ENCODE assay signal across 2 mouse cellular contexts in genomic region chr11:116371894-116372450, GRCm38 (mm10).
TF ChIP-seq lines count a peak whose summit lies in the region.

No protein-coding gene starts in this region.

TF ChIP-seq in CH12.LX, 34 proteins besides CTCF, POLR2A, EP300 and RAD21 (continued from another document):
- TF ChIP-seq ZNF384 (IDR thresholded peaks at IDR 0.05; ENCODE audit: low read depth, low read length) (no peak), NELFE (IDR thresholded peaks at IDR 0.05; ENCODE audit: low read depth, low read length) (no peak), USF1 (IDR thresholded peaks at IDR 0.05; ENCODE audit: low read depth, low read length) (no peak), USF2 (conservative IDR thresholded peaks at IDR 0.05; ENCODE audit: low read depth, low read length) (no peak), PAX5 (IDR thresholded peaks at IDR 0.05; ENCODE audit: low read length) (no peak), CHD1 (IDR thresholded peaks at IDR 0.05; ENCODE audit: low read depth, low read length) (no peak), IRF4 (IDR thresholded peaks at IDR 0.05; ENCODE audit: low read depth, low read length) (0 out of 2 replicates have a peak, but pooled peaks have one; percentile 10), NRF1 (IDR thresholded peaks at IDR 0.05; ENCODE audit: low read depth, low read length) (no peak)

TF ChIP-seq in MEL, 35 proteins besides CTCF, POLR2A, EP300 and RAD21 (continued from another document):
- no peak for TF ChIP-seq TBP (IDR thresholded peaks at IDR 0.05; ENCODE audit: low read depth, low read length)
- no peak for TF ChIP-seq ZC3H11A (IDR thresholded peaks at IDR 0.05; ENCODE audit: low read depth, low read length)
- TF ChIP-seq SIN3A (IDR thresholded peaks at IDR 0.05; ENCODE audit: low read length): no peak
- TF ChIP-seq ETS1 (IDR thresholded peaks at IDR 0.05; ENCODE audit: low read depth, low read length): no peak
- TF ChIP-seq TCF12 (IDR thresholded peaks at IDR 0.05; ENCODE audit: low read depth, low read length): no peak
- no peak for TF ChIP-seq ZMIZ1 (IDR thresholded peaks at IDR 0.05; ENCODE audit: low read depth, low read length)
- no peak for TF ChIP-seq KAT2A (conservative IDR thresholded peaks at IDR 0.05; ENCODE audit: low read depth, low read length)
- TF ChIP-seq MYC (IDR thresholded peaks at IDR 0.05; ENCODE audit: low read depth, low read length): no peak
- TF ChIP-seq GABPA (IDR thresholded peaks at IDR 0.05; ENCODE audit: low read depth, low read length): no peak
- no peak for TF ChIP-seq JUND (IDR thresholded peaks at IDR 0.05; ENCODE audit: low read depth, low read length)
- TF ChIP-seq ZNF384 (IDR thresholded peaks at IDR 0.05; ENCODE audit: low read depth, low read length): no peak
- no peak for TF ChIP-seq E2F4 (IDR thresholded peaks at IDR 0.05; ENCODE audit: borderline replicate concordance, low read depth, low read length)
- TF ChIP-seq TAL1 (IDR thresholded peaks at IDR 0.05; ENCODE audit: low read length): no peak
